Mouse (Mus musculus) brain, embryonic 14.5 days (tissue): ENCODE measurements at regions not wholly inside any gene's neighbourhood (a gene's known extent, or its start where the extent isn't known, plus 50 kb on each side); places are given as distances from the start of the nearest gene placed in this dataset.

ENCODE experiments used
- CTCF ChIP-seq: fragments of 200-500 bp; IDR thresholded peaks from 2 replicates; pipeline ENCODE4 v1.5.1; 2012; ENCODE audit warnings: inconsistent platforms, mild to moderate bottlenecking, moderate library complexity, borderline replicate concordance; ENCODE audit not compliant: insufficient read depth, insufficient read length; ENCODE audit errors: extremely low read depth
- POLR2A ChIP-seq: fragments of 200-500 bp; IDR thresholded peaks from 2 replicates; pipeline ENCODE4 v1.6.1; 2012; ENCODE audit warnings: mild to moderate bottlenecking, inconsistent platforms, borderline replicate concordance; ENCODE audit not compliant: poor library complexity, insufficient read depth, insufficient read length, severe bottlenecking; ENCODE audit errors: extremely low read depth

- TF ChIP-seq CTCF (no peak), POLR2A (no peak)
Observed at GRCm38 (mm10) chr8:44165115-44165514, 455.3 kb upstream of the Adam34 start.
